Mouse (Mus musculus) brain, embryonic 14.5 days (tissue): Measurements from ENCODE around the gene Ubr1.

Experiments
- CTCF ChIP-seq: fragments of 200-500 bp; IDR thresholded peaks from 2 replicates; pipeline ENCODE4 v1.5.1; 2012; ENCODE audit warnings: inconsistent platforms, mild to moderate bottlenecking, moderate library complexity, borderline replicate concordance; ENCODE audit not compliant: insufficient read depth, insufficient read length; ENCODE audit errors: extremely low read depth
- POLR2A ChIP-seq: fragments of 200-500 bp; IDR thresholded peaks from 2 replicates; pipeline ENCODE4 v1.6.1; 2012; ENCODE audit warnings: mild to moderate bottlenecking, inconsistent platforms, borderline replicate concordance; ENCODE audit not compliant: poor library complexity, insufficient read depth, insufficient read length, severe bottlenecking; ENCODE audit errors: extremely low read depth

DNA sequence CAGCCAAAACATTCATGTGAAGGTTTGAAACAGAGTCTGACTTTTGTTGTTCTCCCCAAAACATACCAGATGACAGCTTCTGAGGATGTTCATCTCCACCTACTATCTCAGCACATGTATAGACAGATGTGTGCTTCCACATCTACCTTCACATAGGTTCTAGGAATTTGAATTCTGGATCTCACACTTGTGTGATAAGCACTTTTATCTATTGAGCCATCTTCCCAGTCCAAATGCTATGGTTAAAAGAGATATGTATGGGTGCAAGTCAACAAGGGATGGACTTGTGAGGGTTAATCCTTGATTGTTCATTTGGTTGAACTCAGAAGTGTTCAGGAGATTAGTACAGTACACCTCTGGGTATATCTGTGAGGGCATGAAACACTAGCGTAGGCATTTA, 125.2 kb downstream of the Ubr1 start:
- TF ChIP-seq CTCF (no peak), POLR2A (no peak)
